Mouse (Mus musculus) liver, adult (tissue): ENCODE measurements around the gene Cmtr2.

Experiments used
- GATA4 ChIP-seq: IDR thresholded peaks from 2 replicates; pipeline ENCODE4 v1.6.1; 2014; ENCODE audit warnings: mild to moderate bottlenecking, low read length; ENCODE audit not compliant: insufficient replicate concordance

The Cmtr2 gene

DNA sequence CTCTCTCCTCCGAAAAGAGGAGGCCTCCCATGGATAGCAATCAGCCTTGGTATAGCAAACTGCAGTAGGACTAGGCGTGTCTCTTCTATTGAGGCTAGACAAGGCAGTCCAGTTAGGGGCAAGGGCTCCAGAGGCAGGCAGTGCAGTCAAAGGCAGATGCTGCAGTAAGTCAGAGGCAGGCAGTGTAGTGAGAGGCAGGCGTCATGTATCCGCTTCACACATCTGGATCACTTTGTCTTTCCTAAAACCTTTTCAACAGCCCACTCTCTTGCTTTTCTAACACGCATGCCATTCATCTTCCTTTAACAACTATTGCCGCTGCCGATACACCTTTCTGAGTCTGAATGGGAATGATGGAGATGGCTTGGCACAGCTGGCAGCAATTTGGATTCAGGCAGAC, at the start of gene Cmtr2:
Gene Cmtr2 (plus strand): TSS at position 301 of the 400 bp plus-strand sequence.
- no peak for TF ChIP-seq GATA4

DNA sequence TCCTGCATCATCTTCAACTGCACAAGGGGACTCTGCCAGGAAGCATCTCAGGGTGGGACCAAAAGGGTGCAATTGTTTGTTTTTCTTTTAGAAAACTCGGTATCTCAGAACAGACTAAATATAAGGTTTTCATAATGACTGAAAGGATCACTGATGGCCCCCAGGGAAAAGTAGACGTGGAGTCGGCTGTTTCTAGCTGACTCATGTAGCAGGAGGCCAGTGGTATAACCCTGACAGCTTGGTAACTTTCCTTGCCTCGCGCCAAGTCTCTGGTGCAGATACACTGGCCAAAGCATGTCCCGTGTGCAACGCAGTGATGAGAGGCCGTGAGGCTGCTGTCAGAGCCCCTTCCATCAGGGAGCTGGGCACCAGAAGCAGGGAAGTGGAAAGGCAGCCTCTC, 49.2 kb upstream of the Cmtr2 start:
- no peak for TF ChIP-seq GATA4

DNA sequence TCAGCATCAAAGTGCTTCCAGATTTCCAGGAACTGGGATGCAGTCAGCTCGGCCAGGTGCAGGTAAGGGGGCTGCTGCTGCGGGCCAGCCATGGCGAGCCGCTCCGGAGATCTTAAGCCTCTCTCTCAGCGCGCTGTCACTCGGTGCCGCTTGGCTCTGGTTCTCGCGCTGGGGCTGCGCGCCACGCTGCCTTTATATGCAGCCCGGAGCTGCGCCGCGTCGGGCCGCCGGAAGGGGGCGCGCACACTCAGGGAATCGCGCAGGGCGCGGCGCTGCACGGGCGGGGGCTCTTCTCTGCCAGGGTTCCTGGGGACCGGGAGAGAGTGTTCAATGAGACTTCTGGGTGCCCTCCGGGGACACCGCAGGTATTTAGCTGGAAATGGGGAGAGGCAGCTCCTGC, 47.4 kb upstream of the Cmtr2 start, which contains the start of gene Calb2:
Gene Calb2 (minus strand): TSS at position 165 of the 400 bp plus-strand sequence.
- TF ChIP-seq GATA4 = no peak

DNA sequence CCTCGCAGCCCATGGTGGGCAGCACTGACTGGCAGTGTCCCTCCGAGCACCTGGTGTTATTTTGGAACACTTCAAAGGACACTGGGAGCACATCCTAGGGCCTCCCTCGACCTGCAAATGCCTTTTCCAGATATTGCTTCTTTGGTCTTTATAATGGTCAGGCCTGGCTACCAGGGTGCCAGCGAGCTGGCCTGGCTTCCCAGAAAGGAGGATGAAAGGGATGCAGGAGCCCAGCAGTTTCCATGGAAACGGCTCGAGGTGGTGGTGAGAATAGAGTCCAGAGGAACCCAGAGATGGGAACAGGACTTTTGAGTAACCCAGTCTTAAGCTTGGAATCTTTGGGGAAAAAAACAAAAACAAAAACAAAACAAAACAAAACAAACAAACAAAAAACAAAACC, 43.3 kb upstream of the Cmtr2 start:
- no peak for TF ChIP-seq GATA4

DNA sequence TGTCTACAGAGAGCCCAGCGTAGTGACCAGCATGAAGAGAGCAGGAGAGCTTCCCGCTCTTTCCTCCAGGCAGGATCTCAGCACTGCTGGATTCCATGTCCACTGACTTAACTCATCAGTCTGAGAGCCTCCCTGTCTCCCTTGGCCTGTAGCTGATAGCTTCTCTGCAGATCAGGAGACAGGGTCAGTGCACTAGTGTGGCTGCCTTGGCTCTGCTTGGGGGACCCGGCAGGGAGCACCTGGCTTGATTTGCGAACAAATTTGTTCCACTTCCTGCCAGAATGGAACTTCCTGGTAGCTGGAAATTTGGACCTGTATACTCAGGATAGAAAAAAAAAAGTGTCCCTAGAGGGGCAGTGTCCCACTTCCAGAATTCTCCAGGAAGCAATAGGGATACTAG, 40.6 kb upstream of the Cmtr2 start:
- TF ChIP-seq GATA4 = no peak

DNA sequence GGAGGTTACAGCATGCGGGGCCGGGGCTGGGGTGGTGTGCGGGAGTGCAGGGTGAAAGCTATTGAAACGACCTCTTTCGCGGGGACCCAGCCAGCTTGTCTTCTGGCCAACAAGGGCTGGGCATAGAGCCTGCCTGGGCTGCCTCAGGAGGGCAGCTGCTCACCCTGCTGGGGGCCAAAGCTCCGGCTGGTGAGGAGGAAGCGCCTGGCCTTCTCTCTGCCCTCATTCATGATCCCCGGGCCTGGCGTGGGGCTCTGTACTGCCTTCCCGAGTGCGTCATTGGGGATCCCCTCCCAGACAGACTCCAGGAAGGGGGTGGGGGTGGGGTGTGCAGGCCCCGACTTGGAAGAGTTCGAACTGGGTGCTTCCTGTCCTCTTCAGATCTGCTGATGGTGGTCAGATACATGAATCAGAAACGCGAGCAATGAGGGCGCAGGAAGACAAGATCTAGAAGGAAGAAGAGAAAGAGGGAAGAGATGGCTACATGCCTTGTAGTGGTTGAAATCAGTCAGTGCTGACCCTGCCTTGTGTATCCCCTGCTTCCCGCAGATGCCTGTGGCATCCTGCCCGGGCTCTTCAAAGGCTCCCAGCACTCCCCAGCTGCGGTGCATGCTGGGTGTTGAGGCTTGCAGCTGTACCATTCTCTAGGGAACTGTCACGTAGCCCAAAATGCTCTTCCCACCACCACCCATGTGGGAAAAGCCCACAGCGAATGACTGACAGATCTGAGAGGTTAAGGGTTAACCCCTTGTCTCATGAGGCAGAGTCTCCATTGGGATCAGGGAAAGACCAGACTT, 37.9 kb upstream of the Cmtr2 start:
- no peak for TF ChIP-seq GATA4

DNA sequence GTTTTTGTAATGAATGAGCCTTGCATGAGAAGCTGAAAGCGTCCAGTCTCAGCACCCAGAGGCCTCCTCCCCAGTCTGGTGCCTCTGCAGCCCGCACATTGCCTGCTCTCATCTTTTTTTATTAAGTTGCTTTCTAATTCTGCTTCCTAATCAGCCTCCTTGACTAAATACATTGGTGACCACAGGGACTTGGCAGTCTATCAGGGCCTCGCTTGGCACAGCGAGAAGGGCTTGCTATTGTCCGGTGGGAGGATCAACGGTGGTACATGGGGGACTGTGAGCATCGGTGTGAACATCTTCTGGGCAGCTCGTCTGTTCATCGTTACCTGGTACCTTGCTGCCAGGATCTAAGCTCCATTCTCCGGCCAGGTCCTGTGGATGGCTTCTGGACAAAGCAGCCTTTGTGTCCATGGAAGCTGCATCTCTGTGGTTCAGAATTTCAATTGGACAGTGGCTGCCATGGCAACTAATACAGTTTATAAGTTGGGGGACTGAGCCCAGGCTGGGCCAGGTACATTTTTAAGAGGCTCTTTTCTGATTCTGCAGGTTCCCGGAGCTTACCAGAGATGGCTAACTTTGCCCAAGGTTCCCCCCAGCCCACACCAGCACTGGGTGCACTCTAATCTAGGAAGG, 32.6 kb upstream of the Cmtr2 start:
- no peak for TF ChIP-seq GATA4

DNA sequence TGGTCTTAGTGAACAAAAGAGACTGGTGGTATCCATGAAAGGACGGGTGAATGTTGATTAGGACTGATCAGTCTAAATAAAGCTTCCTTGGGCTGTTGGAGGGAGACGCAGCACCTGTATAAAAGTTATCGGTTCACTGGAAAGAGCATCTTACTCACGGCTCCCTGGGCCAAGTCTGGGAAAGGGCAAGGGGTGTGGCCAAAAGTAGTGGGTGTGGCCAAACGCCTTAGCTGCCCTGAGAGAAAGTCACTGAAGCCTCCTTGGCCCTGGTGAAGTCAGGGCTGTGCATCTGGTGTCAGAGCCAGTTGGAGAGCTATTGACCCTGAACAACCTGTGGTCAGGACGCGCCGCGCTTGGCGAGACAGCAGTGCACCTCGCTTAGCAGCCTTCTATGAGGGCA, 31.7 kb upstream of the Cmtr2 start:
- no peak for TF ChIP-seq GATA4

DNA sequence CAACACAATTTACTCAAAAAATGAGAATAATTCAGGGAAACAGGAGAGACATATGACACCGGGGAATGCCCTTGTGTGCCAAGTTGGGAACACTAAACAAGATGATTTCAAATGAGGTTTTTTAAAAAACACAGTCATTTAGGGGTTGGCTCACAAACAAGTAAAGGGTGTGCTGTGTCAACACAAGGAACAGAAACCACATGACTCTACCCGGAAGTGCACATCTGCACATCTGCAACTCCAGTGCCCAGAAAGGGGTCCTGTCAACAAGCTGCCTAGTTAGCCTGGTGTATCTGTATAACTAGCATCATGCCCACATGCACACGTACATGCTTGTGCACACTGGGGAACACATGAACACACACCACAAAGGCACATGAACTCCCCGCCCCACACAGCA, 29.9 kb upstream of the Cmtr2 start:
- TF ChIP-seq GATA4 = no peak

DNA sequence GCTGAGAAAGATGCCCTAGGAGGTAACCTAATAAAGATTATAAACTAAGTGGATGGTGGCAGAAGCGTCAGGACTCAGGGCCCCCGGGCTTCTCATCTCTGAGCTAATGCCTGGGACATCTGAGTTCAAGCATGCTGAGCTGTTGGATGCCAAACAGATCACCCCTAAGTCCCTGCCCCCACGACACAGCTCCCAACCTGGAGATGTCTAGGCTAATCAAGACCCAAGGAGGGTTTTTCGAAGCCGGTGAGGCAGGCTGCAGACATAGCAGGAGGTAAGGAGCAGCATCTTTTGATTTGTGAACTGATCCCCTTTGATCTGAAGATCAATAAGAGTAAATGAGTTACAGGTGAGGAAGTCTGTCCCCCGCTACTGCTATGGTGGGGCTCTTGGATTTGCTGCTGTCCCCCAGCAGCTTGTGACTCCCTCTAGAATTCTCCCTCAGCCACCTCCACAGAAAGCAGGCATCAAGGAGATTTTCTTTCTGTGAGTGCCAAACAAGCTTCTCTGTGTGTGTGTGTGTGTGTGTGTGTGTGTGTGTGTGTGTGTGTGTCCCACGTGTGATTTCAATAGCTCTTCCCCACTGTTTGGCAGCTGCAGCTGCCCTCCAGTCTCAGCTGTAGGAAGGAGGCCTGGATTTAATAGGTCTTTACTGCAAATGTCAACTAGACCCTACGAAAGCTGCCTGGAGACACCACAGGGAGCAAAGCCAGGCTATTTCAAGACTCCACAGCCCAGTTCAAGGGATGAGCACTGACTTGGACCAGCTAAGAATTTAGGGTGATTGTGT, 26.3 kb upstream of the Cmtr2 start:
- TF ChIP-seq GATA4 = no peak

DNA sequence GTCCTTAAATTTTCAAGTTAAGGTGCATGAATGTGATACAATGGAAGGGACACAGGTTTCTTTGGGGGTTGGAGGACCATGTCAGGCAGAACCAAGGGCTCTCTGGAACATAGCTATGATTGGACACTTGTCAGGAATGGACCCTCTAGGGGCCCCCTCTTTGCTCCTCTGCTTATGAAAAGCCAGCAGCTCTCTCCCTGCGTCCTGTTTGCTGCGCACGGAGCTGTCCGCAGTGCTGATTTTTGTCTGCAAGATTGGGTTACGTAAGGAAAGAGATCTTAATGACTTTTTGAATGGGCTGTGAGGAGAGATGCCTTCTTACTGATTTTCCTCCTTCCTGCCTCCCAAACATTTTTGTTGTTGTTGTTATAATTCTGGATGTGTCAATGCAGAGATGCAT, 18.8 kb upstream of the Cmtr2 start:
- no peak for TF ChIP-seq GATA4

DNA sequence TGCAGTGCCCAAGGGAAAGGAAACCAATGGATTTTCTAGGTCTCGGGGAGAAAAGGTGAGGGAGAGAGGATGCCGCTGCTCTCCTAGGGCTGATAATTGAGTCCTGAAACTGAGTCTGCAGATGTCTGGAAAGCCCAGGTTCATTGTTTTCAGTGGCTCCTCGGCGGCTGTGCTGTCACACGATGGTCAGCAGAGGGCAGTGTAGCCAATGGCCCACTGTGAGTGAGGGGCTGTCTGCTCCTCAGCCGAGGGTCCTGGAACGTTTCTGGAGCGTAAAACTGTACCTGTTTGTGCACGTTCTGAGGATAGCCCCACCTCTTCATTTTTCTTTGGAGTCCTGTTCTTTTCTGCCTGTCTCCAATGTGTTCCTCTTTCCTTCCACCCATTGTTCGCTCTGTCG, 13.7 kb upstream of the Cmtr2 start:
- no peak for TF ChIP-seq GATA4

DNA sequence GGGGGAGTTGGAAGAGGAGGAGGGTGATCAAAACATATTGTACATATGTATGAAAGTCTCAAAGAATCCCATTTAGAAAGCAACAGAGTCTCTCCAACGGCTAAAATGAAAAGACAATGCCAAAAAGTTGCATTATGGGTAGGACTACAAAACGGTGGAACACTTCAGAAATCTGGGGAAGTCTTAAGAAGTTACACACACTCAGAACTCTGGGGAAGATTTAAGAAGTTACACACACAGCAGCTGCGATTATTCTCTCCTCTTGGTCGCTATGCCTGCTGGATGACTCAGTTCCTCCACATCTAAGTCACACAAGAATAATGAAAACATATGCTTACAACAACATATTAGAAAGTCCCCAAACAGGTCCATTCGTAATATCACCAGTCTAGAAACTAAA, 788 bp downstream of the Cmtr2 start:
- no peak for TF ChIP-seq GATA4

DNA sequence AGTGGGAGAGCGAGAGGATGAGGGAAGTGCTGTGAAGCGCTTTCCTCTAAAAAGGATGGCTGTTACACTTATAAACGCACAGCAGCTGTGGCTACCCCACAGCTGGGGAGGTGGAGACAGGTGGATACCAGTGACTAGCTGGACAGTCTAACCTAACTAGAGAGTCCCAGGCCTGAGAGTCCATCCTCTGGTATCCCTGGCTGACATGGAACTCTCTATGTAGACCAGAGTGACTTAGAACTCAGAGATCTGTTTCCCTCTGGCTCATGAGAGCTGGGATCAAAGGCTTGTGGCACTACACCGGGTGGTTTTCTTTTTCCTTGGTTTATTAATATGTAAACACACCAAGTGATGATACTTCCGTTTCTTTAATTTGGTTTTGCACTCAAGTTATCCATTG, 1.7 kb downstream of the Cmtr2 start:
- no peak for TF ChIP-seq GATA4

DNA sequence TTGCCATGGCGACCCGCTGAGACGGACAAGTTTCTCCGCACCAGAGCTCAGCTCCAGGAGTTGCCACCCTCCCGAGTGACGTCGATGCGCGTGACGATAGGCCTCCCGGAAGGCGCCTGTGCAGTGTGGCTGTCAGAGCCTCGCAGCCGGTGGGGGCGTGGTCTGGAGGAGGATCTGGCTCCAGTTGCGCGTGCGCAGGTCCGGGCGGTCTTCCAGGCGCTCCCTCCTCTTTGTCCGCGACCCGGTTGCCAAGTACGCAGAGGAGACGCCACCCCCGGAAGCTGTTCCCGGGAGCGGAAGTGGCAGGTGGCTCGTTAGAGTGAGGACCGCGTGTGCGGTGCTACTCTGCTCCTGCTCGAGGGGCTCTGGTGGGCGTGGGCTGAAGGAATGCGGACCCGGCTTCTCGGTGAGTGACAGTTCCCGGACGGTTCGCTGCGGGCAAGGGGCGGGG, 2.2 kb downstream of the Cmtr2 start:
- peak; percentile 24; the same call in 1 of the 2 replicates for TF ChIP-seq GATA4

DNA sequence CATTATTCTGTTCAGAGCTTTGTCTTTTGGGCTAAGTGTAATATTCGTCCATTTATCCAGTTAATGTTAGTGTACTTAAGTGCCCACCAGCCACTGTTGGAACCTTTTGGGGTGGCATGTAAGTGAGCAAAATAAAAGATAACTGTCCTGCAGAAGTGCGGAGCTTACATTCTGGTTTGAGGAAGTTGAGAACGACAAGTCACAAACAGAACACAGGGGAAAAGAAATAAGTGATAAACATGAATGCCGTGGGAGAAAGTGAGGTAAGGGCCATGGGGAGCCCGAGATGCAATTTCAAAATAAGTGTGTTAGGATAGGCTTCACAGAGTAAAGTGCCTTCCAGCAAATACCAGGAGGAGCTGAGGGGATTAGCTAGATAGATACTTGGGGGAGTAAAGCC, 3.0 kb downstream of the Cmtr2 start:
- TF ChIP-seq GATA4 = no peak
